Mouse (Mus musculus) CH12.LX (cell line): Measurements from ENCODE around the gene Gm39566.

Source experiments
- CHD2 ChIP-seq: IDR thresholded peaks from 2 replicates; pipeline ENCODE4 v1.6.1; 2011; ENCODE audit warnings: low read length, improper control_type of control experiment
- CTCF ChIP-seq, 2 experiments: IDR thresholded peaks in 1 of 2; conservative IDR thresholded peaks in 1 of 2; 2 replicates each; pipeline ENCODE4 v1.5.1; 2011 to 2012; ENCODE audit warnings: low read depth in 2 of 2, low read length in 2 of 2, improper control_type of control experiment in 1 of 2, inconsistent platforms in 1 of 2, mild to moderate bottlenecking in 1 of 2, moderate library complexity in 1 of 2
- ELF1 ChIP-seq: IDR thresholded peaks from 2 replicates; pipeline ENCODE4 v1.6.1; 2014; ENCODE audit warnings: low read depth, mild to moderate bottlenecking, inconsistent platforms, low read length, improper control_type of control experiment
- EP300 ChIP-seq: IDR thresholded peaks from 2 replicates; pipeline ENCODE4 v1.6.1; 2011; ENCODE audit warnings: low read length, improper control_type of control experiment
- MEF2A ChIP-seq: IDR thresholded peaks from 2 replicates; pipeline ENCODE4 v1.6.1; 2014; ENCODE audit warnings: low read depth, mild to moderate bottlenecking, inconsistent platforms, low read length, improper control_type of control experiment, borderline replicate concordance
- NELFE ChIP-seq: IDR thresholded peaks from 2 replicates; pipeline ENCODE4 v1.6.1; 2011; ENCODE audit warnings: low read depth, low read length, improper control_type of control experiment
- POLR2A ChIP-seq: IDR thresholded peaks from 2 replicates; pipeline ENCODE4 v1.6.1; 2011; ENCODE audit warnings: low read depth, mild to moderate bottlenecking, improper control_type of control experiment, low read length
- SMC3 ChIP-seq: IDR thresholded peaks from 2 replicates; pipeline ENCODE4 v1.6.1; 2011; ENCODE audit warnings: low read depth, low read length, improper control_type of control experiment
- USF1 ChIP-seq: IDR thresholded peaks from 2 replicates; pipeline ENCODE4 v1.6.1; 2014; ENCODE audit warnings: low read depth, mild to moderate bottlenecking, inconsistent platforms, low read length, improper control_type of control experiment
- ZKSCAN1 ChIP-seq: IDR thresholded peaks from 2 replicates; pipeline ENCODE4 v1.6.1; 2012; ENCODE audit warnings: low read depth, inconsistent platforms, low read length, improper control_type of control experiment, borderline replicate concordance
- ZNF384 ChIP-seq: IDR thresholded peaks from 2 replicates; pipeline ENCODE4 v1.6.1; 2012; ENCODE audit warnings: low read depth, low read length, improper control_type of control experiment, inconsistent platforms

DNA sequence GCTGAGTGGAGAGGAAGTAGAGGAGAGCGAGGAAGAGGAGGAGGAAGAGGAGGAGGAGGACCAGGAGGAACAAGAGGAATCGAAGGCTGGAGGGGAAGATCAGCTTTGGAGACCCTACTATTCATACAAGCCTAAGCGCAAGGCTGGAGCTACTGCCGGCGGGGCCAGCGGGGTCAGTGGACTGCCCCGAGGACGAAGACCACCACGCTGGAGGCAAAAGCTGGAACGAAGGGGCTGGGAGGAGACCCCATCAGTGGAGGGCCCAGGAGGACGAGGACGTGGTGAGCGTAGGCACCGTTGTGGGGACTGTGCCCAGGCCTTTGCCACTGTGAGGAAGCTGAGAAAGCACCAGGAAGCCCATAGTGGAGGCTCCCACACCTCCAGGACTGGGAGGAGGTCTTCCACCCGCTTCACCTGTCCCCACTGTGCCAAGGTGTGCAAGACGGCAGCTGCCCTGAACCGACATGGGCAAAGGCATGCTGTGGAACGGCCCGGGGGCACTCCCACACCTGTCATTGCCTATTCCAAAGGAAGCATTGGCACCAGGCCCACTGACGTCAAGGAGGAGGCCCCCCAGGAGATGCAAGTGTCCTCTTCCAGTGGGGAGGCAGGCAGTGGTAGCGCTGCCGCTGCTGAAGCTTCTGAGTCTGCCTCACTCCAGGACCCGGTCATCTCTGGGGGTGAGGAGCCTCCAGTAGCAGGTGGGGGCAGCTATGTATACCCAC lies 36.7 kb downstream of the Gm39566 start:
- TF ChIP-seq MEF2A (no peak), USF1 (no peak), EP300 (no peak), ZNF384 (no peak), NELFE (no peak), CTCF (conservative IDR thresholded peaks at IDR 0.05 in 1 of 2, IDR thresholded peaks at IDR 0.05 in 1 of 2; ENCODE audit: low read depth in 2 of 2, low read length in 2 of 2) (no peak), POLR2A (no peak), ZKSCAN1 (no peak), CHD2 (no peak), SMC3 (no peak), ELF1 (no peak)
